ENCODE assay signal across 26 mouse cellular contexts in genomic region chr1:183060611-183061010, GRCm38 (mm10).
"Had no signal": no experiment of that assay in that cellular context is flagged by ENCODE, and none has a peak within 500 bp of the region (broad histone marks: within the 10 kb centered on the region; RNA-seq: fewer than 3 reads in every experiment).

No protein-coding gene starts in this region.

- ATAC-seq: forebrain, embryonic 13.5 days; forebrain, embryonic 14.5 days; forebrain, embryonic 15.5 days; forebrain, embryonic 16.5 days; forebrain, postnatal 0 days had no signal

- H3K27ac ChIP-seq: embryonic facial prominence, embryonic 10.5 days; embryonic facial prominence, embryonic 12.5 days; embryonic facial prominence, embryonic 13.5 days; embryonic facial prominence, embryonic 15.5 days; forebrain, embryonic 10.5 days; forebrain, embryonic 12.5 days; forebrain, embryonic 13.5 days; forebrain, embryonic 15.5 days; gastrocnemius, adult 2 months; heart, adult 2 months had no signal

- H3K4me2 ChIP-seq: embryonic facial prominence, embryonic 12.5 days; embryonic facial prominence, embryonic 13.5 days; embryonic facial prominence, embryonic 15.5 days; forebrain, embryonic 12.5 days; forebrain, embryonic 13.5 days; forebrain, embryonic 15.5 days had no signal

- DNase-seq: cerebellum, adult 8-10 months; cerebellum, adult 9-10 months; cerebellum, adult 9-11 months; cerebellum, postnatal 10 days; cerebellum, postnatal 14 days; cerebellum, postnatal 25 days; cerebellum, postnatal 36 days; embryo, embryonic 11 days; forebrain, postnatal 0 days; gastrocnemius, adult 2 months; gastrocnemius, postnatal 10 days; gastrocnemius, postnatal 14 days; gastrocnemius, postnatal 25 days; gastrocnemius, postnatal 36 days; heart, adult 2 months had no signal

- H3K9ac ChIP-seq: embryonic facial prominence, embryonic 12.5 days; embryonic facial prominence, embryonic 13.5 days; embryonic facial prominence, embryonic 15.5 days; forebrain, embryonic 12.5 days; forebrain, embryonic 13.5 days; forebrain, embryonic 15.5 days; forebrain, postnatal 0 days had no signal

- H3K27me3 ChIP-seq: embryonic facial prominence, embryonic 12.5 days; embryonic facial prominence, embryonic 13.5 days; embryonic facial prominence, embryonic 15.5 days had no signal

- H3K36me3 ChIP-seq: embryonic facial prominence, embryonic 10.5 days; embryonic facial prominence, embryonic 12.5 days; embryonic facial prominence, embryonic 13.5 days; embryonic facial prominence, embryonic 15.5 days; forebrain, embryonic 10.5 days; forebrain, embryonic 12.5 days; forebrain, embryonic 15.5 days had no signal

- H3K4me3 ChIP-seq: embryonic facial prominence, embryonic 10.5 days; embryonic facial prominence, embryonic 12.5 days; embryonic facial prominence, embryonic 13.5 days; embryonic facial prominence, embryonic 15.5 days; erythroblast, embryonic 14.5 days; forebrain, embryonic 10.5 days; forebrain, embryonic 12.5 days; forebrain, embryonic 13.5 days; forebrain, embryonic 15.5 days; gastrocnemius, adult 2 months; heart, adult 2 months had no signal

- H3K4me1 ChIP-seq: forebrain, embryonic 10.5 days; forebrain, embryonic 12.5 days; forebrain, embryonic 15.5 days had no signal

- H3K9me3 ChIP-seq: embryonic facial prominence, embryonic 10.5 days; embryonic facial prominence, embryonic 12.5 days; embryonic facial prominence, embryonic 13.5 days; embryonic facial prominence, embryonic 15.5 days; forebrain, embryonic 10.5 days; forebrain, embryonic 12.5 days; forebrain, embryonic 13.5 days; forebrain, embryonic 15.5 days had no signal
